Mouse (Mus musculus): ENCODE measurements at regions not wholly inside any gene's neighbourhood (a gene's known extent, or its start where the extent isn't known, plus 50 kb on each side); places are given as distances from the start of the nearest gene placed in this dataset.

DNA sequence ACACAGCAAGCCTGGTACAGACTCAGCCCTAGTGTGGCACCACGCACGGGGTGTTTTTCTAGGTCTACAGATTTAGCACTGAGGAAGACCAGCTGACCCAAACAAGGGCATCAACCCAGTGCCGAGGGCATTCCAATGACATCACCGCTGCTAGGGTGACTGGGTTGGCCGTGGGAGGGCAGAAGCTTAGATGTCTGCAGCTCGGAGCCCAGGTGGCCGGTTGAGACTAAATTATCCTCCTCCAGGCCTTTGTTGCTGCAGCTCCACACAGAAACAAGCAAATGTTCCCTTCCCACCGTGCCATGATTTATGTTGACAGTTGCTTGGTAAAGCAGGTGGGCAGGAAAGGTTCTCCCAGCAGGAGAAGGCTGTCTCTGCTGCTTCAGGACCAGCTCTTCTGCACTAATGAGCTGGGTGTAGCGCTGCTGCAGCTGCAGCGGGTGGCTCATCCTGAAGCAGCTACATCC, 198.8 kb upstream of the Peli2 start:
- TF ChIP-seq CTCF (IDR thresholded peaks at IDR 0.05; ENCODE audit: low read depth, low read length) = no peak
- TF ChIP-seq POLR2A (IDR thresholded peaks at IDR 0.05; ENCODE audit: insufficient read depth, low read length) = no peak
